Mouse (Mus musculus) layer of hippocampus, adult 11-12 months (tissue): ENCODE results near the gene Rcc1.

Experiments
- DNase-seq: peaks from one replicate; pipeline ENCODE4 v3.0.0; 2022; ENCODE audit warnings: low spot score

Rcc1 gene

GRCm38 (mm10) chr4:132353481-132353885 lies at the start of gene Rcc1:
Rcc1 (minus strand) TSS chr4:132353605.
- DNase-seq: peak; percentile 90

- DNase-seq: no peak
These were observed 47.6 kb upstream of the Rcc1 start for GRCm38 (mm10) chr4:132401016-132401415.

- no peak for DNase-seq
These were observed 45.5 kb upstream of the Rcc1 start for GRCm38 (mm10) chr4:132398863-132399262.

GRCm38 (mm10) chr4:132398045-132398774 lies 44.8 kb upstream of the Rcc1 start:
- DNase-seq: peak; percentile 11

GRCm38 (mm10) chr4:132397120-132397519 lies 43.7 kb upstream of the Rcc1 start:
- no peak for DNase-seq

- DNase-seq: no peak
These were observed 42.8 kb upstream of the Rcc1 start for GRCm38 (mm10) chr4:132396251-132396650.

GRCm38 (mm10) chr4:132391063-132391740 lies 37.8 kb upstream of the Rcc1 start:
- DNase-seq: no peak

- DNase-seq: no peak
These were observed 35.9 kb upstream of the Rcc1 start for GRCm38 (mm10) chr4:132389302-132389701.

GRCm38 (mm10) chr4:132387617-132388016 lies 34.2 kb upstream of the Rcc1 start:
- DNase-seq: no peak

- DNase-seq: no peak
These were observed 33.4 kb upstream of the Rcc1 start for GRCm38 (mm10) chr4:132386846-132387245.

GRCm38 (mm10) chr4:132385771-132386410 lies 32.5 kb upstream of the Rcc1 start:
- DNase-seq: no peak

GRCm38 (mm10) chr4:132383455-132383854 lies 30.1 kb upstream of the Rcc1 start:
- no peak for DNase-seq

- no peak for DNase-seq
These were observed 28.9 kb upstream of the Rcc1 start for GRCm38 (mm10) chr4:132382296-132382695.

- DNase-seq: no peak
These were observed 27.7 kb upstream of the Rcc1 start for GRCm38 (mm10) chr4:132380965-132381616.

GRCm38 (mm10) chr4:132373820-132374219 lies 20.4 kb upstream of the Rcc1 start:
- DNase-seq: no peak

GRCm38 (mm10) chr4:132369953-132370750 lies 16.7 kb upstream of the Rcc1 start:
- DNase-seq: no peak

- DNase-seq: no peak
These were observed 14.2 kb upstream of the Rcc1 start for GRCm38 (mm10) chr4:132367480-132368201.

GRCm38 (mm10) chr4:132365450-132366060 lies 12.2 kb upstream of the Rcc1 start:
- DNase-seq: no peak

GRCm38 (mm10) chr4:132363487-132363886 lies 10.1 kb upstream of the Rcc1 start:
- DNase-seq: no peak

GRCm38 (mm10) chr4:132359510-132359909 lies 6.1 kb upstream of the Rcc1 start:
- DNase-seq: no peak

GRCm38 (mm10) chr4:132356170-132356569 lies 2.8 kb upstream of the Rcc1 start:
- DNase-seq: peak; percentile 16
